Mouse (Mus musculus): Measurements from ENCODE around the gene Pcsk6.

- TF ChIP-seq NELFE (IDR thresholded peaks at IDR 0.05; ENCODE audit: low read depth, low read length) (no peak), CTCF (IDR thresholded peaks at IDR 0.05 in 2 of 3, conservative IDR thresholded peaks at IDR 0.05 in 1 of 3; ENCODE audit: control insufficient read depth in 1 of 3, insufficient read depth in 1 of 3, low read depth in 2 of 3, low read length in 3 of 3, poor library complexity in 1 of 3, severe bottlenecking in 1 of 3) (no peak), ELF1 (IDR thresholded peaks at IDR 0.05; ENCODE audit: low read depth, low read length) (no peak), POLR2AphosphoS2 (IDR thresholded peaks at IDR 0.05; ENCODE audit: low read length) (no peak), HCFC1 (IDR thresholded peaks at IDR 0.05; ENCODE audit: low read depth, low read length) (no peak)
These were observed 41.1 kb upstream of the Pcsk6 start for GRCm38 (mm10) chr7:65820391-65820790.
